Mouse (Mus musculus): Measurements from ENCODE around the gene Kat2a. TPM values are rescaled to one million over a fixed set of nuclear protein-coding genes. Genes with fewer than 3 reads are reported as not detected.

Kat2a gene
- total and polyA plus RNA-seq, 3 experiments, result 59.6 to 143 (median 63.7) TPM

DNA sequence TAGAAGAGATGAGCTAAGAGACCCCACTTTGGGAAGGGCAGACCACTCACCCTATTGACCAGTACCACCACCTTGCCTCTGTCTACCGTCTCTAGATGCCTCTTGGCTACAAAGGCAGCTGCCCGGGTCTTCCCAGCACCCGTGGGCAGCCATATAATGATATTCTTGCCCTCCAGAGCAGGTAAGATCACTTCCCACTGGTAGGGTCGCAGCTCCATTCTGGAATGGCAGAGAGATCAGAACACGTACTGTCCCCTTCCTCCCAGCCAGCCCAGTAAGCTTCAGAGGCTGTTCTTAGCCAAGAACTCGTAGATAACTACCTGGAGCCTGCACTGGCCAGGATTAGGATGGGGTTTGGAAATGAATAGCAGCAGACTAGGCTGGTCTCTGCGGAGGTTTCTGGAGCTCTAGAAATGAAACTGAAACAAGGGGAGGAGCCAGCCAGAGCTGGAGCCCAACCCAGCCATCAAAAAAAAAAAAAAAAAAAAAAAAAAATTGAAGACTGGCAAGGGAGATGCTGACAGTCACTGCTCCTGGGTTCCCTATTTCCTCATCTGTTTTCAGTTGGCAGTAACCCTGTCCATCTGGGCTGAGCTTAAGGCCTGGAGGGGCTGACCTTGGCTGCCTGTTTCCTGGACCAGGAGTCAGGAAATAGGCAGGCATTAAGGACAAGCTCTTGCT, 8.3 kb downstream of the Kat2a start, which contains the start of gene Dhx58:
Gene Dhx58 (minus strand): TSS at position 421 of the 681 bp plus-strand sequence.
- DNase-seq (ENCODE audit: low read depth, low spot score), result peak; percentile 85
- peak within 1 kb of the TSS; percentile 73 to 92 for H3K4me3 ChIP-seq (ENCODE audit: control insufficient read depth in 1 of 2, insufficient read depth in 1 of 2, low read depth in 2 of 2, low read length in 2 of 2)
- H3K9me3 ChIP-seq (replicated peaks; ENCODE audit: insufficient read depth, low read length), result no peaks in the 10 kb centered on the region
- no peaks in the 10 kb centered on the region for H3K27me3 ChIP-seq (ENCODE audit: control insufficient read depth in 1 of 2, insufficient read depth in 2 of 2, low read length in 2 of 2)
- peak within 1 kb of the TSS; percentile 63 for H3K27ac ChIP-seq (ENCODE audit: control insufficient read depth, low read depth, low read length)
- H3K36me3 ChIP-seq (ENCODE audit: control insufficient read depth in 1 of 2, insufficient read depth in 2 of 2, low read length in 2 of 2), result peaks cover 0 to 12% of the 10 kb centered on the region in 2 experiments; a peak in 3 of 4 replicates
- H3K79me2 ChIP-seq (ENCODE audit: control insufficient read depth, insufficient read depth, low read length, poor library complexity), result no peaks in the 10 kb centered on the region
- peak within 1 kb of the TSS; percentile 74 for H3K9ac ChIP-seq (ENCODE audit: control insufficient read depth, low read depth, low read length, poor library complexity, severe bottlenecking)
- H3K4me1 ChIP-seq (ENCODE audit: control insufficient read depth in 1 of 2, insufficient read depth in 2 of 2, low read length in 2 of 2), result peaks cover 3 to 7% of the 10 kb centered on the region in 2 experiments; a peak in 3 of 4 replicates
- TF ChIP-seq POLR2A (IDR thresholded peaks at IDR 0.05; ENCODE audit: control insufficient read depth in 1 of 2, insufficient read depth in 1 of 2, low read depth in 1 of 2, low read length in 2 of 2, poor library complexity in 1 of 2) (peak in 1 of 2 experiments; percentile 43; a peak in 1 of 4 replicates), TBP (IDR thresholded peaks at IDR 0.05; ENCODE audit: low read depth, low read length) (0 out of 2 replicates have a peak, but pooled peaks have one; percentile 18), ZMIZ1 (IDR thresholded peaks at IDR 0.05; ENCODE audit: low read depth, low read length) (0 out of 2 replicates have a peak, but pooled peaks have one; percentile 24), USF1 (IDR thresholded peaks at IDR 0.05; ENCODE audit: low read depth, low read length) (no peak), CTCF (IDR thresholded peaks at IDR 0.05 in 2 of 3, conservative IDR thresholded peaks at IDR 0.05 in 1 of 3; ENCODE audit: control insufficient read depth in 1 of 3, insufficient read depth in 1 of 3, low read depth in 2 of 3, low read length in 3 of 3, poor library complexity in 1 of 3, severe bottlenecking in 1 of 3) (no peak), GATA1 (IDR thresholded peaks at IDR 0.05; ENCODE audit: low read depth, low read length) (no peak), BHLHE40 (IDR thresholded peaks at IDR 0.05; ENCODE audit: borderline replicate concordance, low read depth, low read length) (no peak), ELF1 (IDR thresholded peaks at IDR 0.05; ENCODE audit: low read depth, low read length) (peak; percentile 12; the same call in 1 of the 2 replicates), NRF1 (IDR thresholded peaks at IDR 0.05; ENCODE audit: insufficient read depth, low read depth, low read length, poor library complexity, severe bottlenecking) (no peak), SIN3A (IDR thresholded peaks at IDR 0.05; ENCODE audit: low read length) (peak; percentile 77), RCOR1 (IDR thresholded peaks at IDR 0.05; ENCODE audit: low read depth, low read length) (no peak), RAD21 (IDR thresholded peaks at IDR 0.05; ENCODE audit: low read depth, low read length) (no peak), ZNF384 (IDR thresholded peaks at IDR 0.05; ENCODE audit: low read depth, low read length) (peak; percentile 99), ETS1 (IDR thresholded peaks at IDR 0.05; ENCODE audit: low read depth, low read length) (peak; percentile 77), KAT2A (conservative IDR thresholded peaks at IDR 0.05; ENCODE audit: low read depth, low read length) (no peak), CHD2 (IDR thresholded peaks at IDR 0.05; ENCODE audit: low read length) (peak; percentile 51), GABPA (IDR thresholded peaks at IDR 0.05; ENCODE audit: low read depth, low read length) (no peak), POLR2AphosphoS2 (IDR thresholded peaks at IDR 0.05; ENCODE audit: low read length) (peak; percentile 93), SMC3 (IDR thresholded peaks at IDR 0.05; ENCODE audit: low read depth, low read length) (no peak), POLR2AphosphoS5 (IDR thresholded peaks at IDR 0.05; ENCODE audit: borderline replicate concordance, low read depth, low read length) (no peak), TAL1 (IDR thresholded peaks at IDR 0.05; ENCODE audit: low read length) (no peak), HCFC1 (IDR thresholded peaks at IDR 0.05; ENCODE audit: low read depth, low read length) (peak; percentile 55; the same call in 1 of the 2 replicates), MAFK (IDR thresholded peaks at IDR 0.05; ENCODE audit: borderline replicate concordance, low read depth, low read length) (no peak), UBTF (IDR thresholded peaks at IDR 0.05; ENCODE audit: borderline replicate concordance, insufficient read depth, low read depth, low read length) (no peak), MXI1 (IDR thresholded peaks at IDR 0.05; ENCODE audit: low read depth, low read length) (peak; percentile 25; the same call in 1 of the 2 replicates), EP300 (IDR thresholded peaks at IDR 0.05; ENCODE audit: low read depth in 1 of 2, low read length in 2 of 2) (no peak), MAZ (IDR thresholded peaks at IDR 0.05; ENCODE audit: low read depth, low read length) (no peak), ZC3H11A (IDR thresholded peaks at IDR 0.05; ENCODE audit: low read depth, low read length) (no peak), NELFE (IDR thresholded peaks at IDR 0.05; ENCODE audit: low read depth, low read length) (0 out of 2 replicates have a peak, but pooled peaks have one; percentile 24), MYB (IDR thresholded peaks at IDR 0.05; ENCODE audit: low read depth, low read length) (no peak), TCF12 (IDR thresholded peaks at IDR 0.05; ENCODE audit: low read depth, low read length) (0 out of 2 replicates have a peak, but pooled peaks have one; percentile 33), CHD1 (IDR thresholded peaks at IDR 0.05; ENCODE audit: low read depth, low read length) (no peak), ZKSCAN1 (IDR thresholded peaks at IDR 0.05; ENCODE audit: low read depth, low read length) (peak; percentile 76; the same call in 1 of the 2 replicates), E2F4 (IDR thresholded peaks at IDR 0.05; ENCODE audit: borderline replicate concordance, low read depth, low read length) (no peak), MAX (IDR thresholded peaks at IDR 0.05; ENCODE audit: low read length) (no peak), MYC (IDR thresholded peaks at IDR 0.05; ENCODE audit: low read depth, low read length) (no peak), JUND (IDR thresholded peaks at IDR 0.05; ENCODE audit: low read depth, low read length) (no peak)

All from MEL (cell line).